Mouse (Mus musculus): ENCODE results near the gene Gpc3.

DNA sequence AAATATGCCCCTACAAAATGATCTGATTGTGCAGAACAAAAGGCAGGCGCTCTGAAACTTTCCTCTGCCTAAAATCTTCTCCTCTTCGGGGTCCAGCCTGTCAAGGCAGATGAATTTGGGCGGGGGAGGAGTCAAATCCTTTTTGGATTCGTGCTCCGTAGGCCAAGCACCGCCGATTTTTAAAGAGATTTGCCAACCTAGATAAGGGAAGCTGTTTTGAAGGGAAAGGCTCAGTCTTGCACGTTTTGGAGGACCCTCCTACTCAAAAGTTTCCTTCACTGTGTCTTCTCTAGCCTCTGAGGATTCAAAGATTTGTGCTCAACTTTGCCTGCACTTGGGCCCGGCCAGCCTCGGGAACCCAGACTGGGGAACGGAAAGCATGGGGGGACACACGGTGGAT lies 944 bp downstream of the Gpc3 start:
- no peak for TF ChIP-seq CTCF (IDR thresholded peaks at IDR 0.05; ENCODE audit: low read depth, low read length)
- no peak for TF ChIP-seq POLR2A (IDR thresholded peaks at IDR 0.05; ENCODE audit: borderline replicate concordance, low read depth, low read length)
